Mouse (Mus musculus) adrenal gland, adult (tissue): ENCODE data around the gene Greb1.

Source experiments
- DNase-seq, 2 experiments: peaks; one replicate each; pipeline ENCODE4 v3.0.0; 2022 to 2023; ENCODE audit warnings: low spot score in 1 of 2; ENCODE audit not compliant: inconsistent age in 2 of 2

The Greb1 gene

DNA sequence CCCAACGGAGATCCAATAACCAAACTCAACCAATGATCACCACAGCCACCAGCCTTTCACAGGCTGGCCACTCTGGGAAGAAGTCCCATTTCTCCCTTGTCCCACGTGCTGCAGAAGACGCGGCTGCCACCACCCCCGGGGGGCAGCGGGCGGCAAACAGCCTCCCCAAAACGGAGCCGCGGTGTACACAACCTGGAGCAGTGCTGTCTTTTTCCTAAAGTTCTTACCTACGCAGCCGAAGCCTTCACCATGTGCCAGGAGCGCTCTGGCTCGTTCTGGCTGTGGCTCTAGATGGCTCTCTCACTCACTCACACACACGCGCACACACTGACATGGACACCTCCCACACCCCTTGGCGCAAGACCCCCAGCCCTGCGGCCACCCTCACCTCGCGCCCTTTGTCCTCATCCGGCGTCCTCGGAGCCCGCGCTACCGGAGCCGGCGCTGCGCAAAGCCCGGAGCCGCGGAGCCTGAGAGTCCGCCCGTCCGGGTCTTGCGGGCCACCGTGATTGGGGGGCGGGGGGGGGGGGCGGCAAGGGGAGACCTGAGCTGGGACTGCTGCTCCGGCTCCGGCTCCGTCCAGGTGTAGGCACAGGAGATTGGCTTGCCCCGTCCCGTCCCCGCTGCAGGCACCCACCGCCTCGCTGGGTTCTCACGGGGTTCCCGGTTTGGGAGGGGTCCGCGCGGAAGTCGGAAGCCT is at the start of gene Greb1:
Greb1 (minus strand) TSS at position 628 of the 700 bp plus-strand sequence.
- DNase-seq: peak; percentile 51 to 76

DNA sequence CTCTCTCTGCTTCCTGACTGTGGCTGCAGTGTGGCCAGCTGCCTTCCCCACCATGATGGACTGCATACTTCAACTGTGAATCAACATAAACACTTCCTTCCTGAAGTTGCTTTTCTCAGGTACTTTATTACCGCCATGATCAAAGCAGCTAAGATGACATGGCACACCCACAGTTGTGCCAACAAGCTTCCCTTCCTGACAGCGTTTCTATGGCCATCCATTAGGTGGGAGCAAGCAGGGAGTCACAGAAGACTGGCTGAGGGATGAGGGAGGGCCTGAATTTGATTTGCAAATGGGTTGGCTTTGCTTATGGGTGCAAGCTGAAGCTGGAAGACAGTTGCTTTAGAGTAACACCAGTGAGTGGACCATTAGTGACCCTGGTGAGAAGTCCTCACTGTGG is 49.1 kb upstream of the Greb1 start:
- no peak for DNase-seq

DNA sequence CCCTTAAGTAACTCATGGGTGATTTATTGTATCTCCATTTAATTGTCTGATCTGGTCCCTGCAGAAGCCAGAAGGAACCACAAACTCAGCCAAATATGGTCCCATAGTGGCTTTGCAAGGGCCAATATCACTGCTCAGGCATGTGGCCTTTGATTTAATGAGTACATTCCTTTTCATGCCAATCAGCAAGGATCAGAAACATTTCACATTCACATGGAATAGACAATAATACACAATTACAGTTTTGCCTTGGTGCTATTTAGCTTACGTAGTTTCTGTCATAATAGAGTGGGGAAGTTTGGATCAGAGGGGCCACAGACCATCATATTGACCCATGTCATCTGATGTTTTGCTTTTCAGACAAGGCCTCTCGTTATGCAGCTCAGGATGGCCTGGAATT is 47.8 kb upstream of the Greb1 start:
- no peak for DNase-seq

DNA sequence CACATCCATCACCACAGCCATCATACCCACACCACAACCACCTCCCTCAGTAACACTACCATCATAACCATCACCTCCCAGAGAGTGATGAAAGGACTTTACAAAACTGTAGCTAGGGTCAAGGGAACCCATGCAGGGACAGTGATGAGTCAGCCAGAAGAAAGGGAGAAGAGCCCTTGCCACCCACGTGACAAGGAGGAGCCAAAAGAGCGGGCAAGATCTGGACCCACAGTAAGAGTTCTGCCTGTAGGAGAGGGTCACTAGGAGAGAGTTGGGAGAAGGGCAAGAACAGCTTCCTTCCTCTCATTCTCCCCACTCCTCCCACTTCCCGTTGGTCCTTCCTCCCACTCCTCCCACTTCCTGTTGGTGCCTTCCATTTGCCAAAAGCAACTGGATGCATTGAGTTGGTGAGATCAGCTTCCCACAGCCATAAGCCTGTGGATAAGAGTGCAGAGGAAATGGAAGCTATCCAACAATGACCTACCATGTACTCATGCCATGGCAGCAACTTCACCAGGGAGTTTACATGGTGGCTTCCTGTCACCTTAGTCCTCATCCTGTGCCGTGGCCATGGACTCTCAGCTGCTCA is 46.6 kb upstream of the Greb1 start:
- peak in 1 of 2 experiments; percentile 73 for DNase-seq

DNA sequence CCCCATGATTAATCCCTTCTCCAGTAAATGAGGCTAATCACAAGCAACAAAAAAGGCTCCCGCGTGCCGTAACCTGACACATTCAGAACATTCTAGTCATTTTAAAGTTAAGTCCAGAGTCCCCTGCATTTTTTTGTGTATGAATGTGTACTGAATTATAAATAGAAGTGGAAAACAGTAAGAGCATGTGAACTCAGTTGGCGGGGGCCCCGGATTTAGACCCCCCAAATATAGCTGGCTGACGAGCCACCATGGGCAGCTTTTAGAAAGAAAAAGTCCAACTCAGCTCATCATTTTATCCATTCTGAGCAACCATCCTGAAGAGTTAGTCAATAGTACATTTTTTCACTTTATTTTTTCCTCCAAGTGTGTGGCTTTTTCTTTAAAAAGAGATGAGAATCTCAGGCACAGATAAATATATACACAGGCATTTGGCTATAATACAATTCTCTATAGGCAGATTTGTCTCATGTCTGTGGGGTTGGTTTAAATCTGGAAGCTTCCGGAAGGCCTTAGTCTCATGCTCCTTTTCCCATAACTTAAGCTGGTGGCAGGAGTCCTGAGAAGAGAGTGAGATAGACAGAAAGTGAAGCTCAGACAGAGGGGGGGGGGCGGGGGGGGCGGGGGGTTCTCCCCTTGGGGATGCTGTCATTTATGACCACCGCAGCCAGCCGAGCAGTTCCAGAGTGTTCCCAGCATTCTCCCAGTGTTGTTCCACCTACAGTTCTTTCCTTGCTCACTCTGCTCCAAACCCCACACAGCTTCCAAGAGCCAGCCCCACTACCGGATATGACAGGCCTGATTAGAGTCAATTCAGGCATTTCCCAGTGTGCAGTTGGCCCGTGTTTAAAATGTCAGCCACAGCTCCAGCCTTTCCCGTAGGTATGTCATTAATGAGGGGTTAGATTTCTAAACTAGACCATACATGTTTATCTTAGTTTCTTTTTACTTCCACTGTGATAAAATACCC is 44.2 kb upstream of the Greb1 start:
- DNase-seq: no peak

DNA sequence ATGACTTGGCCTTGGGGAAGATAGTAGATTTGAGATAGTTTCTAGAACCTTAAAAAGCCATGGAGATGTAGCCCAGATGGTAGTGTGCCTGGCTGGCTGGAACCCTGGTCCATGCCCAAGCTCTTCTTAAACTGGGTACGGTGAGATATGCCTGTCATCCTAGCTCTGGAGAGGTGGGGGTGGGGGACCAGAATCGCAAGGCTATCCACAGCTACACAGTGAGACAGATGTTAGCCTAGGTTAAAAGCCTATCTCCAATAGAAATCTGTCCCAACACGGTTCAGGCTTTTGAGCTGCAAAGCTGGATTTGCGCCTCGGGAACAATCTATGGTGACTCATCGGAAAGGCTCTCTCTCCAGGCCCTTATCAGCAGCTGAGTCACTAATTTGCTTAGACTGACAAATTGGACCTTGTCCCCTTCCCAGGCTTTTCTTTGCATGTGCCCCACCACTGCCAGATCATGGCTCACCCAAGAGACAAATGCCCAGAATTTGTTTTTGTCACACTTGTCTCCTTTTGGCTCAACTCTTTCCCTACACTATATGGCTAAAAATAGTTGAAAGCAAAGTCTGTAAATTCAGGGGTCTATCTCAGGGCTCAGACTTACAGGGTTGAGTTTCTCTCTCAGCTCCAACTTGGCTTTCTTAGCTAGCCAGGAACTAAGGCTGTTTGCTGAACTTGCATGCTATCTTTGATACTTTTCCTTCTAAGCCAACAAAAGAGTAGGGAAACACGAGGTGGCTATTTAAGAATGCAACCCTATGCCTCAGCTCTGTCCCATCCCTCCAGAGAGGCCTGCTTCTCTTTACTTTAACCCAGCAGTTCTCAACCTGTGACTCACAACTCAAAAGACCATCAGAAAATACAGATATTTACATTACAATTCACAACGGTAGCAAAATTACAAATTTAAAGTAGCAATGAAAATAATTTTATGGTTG is 40.4 kb upstream of the Greb1 start:
- DNase-seq: peak; percentile 86 to 92

DNA sequence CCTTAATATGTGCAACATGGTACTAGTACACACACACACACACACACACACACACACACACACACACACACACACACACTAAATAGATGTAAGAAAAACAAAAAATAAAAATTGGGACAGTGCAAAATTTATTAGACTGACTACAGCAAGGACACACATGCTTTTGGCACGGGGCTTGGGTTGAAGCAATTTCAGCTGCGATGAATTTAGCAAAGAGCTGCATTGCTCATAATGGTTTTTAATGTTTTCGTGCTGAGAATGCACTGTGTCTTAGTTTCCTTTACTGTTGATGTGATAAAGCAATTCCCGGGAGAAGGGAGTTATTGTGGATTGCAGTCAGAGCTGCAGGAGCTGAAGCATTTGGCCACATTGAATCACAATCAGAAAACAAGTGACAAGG is 37.1 kb upstream of the Greb1 start:
- DNase-seq: peak; percentile 67 to 85

DNA sequence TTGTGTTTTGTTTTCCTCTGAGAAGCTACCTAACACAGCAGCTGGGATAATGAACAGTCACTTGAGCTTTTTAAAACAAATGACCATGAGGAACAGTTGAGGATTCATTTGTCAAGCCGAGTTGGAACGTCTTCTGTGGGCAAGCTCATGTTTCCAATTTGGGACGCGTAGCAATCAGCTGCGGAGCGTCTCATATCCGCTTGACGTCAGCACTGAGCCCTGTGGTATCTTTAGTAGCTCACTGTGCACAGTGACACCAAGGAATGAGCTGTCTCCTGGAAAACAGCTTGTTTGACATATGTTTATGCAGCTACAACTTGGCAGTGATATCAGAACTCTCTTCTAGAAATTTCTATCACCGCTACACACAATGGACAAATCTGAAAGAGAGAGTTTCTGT is 35.5 kb upstream of the Greb1 start:
- peak; percentile 76 to 85 for DNase-seq

DNA sequence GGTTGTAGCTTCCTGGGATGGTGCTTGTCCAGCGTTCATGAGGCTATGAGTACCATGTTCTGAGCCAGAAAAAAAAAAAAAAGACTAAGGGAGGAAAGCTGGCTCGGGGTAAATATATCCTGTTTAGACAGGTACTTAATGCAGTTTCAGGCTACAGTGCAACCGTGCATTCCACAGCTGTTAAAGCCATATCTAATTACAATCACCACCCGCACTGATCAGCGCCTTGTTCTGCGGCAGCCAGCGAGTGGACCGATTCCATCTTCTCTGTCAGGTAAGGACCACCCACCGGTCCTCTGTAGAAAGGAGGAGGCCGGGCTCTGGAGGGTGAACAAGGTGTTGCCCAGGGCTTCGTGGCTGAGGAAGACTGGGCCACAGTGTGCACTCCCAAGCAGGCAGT is 34.0 kb upstream of the Greb1 start:
- DNase-seq: no peak

DNA sequence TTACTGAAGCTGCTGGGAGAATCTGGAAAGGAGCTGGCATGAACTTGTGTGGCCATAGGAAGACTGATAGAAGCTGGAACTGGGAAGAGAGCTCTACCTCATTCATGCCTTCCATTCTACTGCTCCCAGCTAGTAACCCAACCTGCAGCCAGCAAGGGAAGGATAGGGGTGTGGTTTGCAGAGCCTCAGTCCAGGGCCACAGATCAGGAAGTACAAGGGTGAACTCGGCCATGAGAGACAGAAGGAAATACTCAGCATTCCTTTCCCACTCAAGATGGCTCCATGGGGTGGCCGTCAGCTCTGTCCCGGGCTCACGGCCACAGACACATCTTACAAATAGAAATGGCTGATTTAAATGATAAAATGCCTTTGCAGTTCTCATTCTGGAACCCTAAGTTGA is 30.4 kb upstream of the Greb1 start:
- DNase-seq: no peak

DNA sequence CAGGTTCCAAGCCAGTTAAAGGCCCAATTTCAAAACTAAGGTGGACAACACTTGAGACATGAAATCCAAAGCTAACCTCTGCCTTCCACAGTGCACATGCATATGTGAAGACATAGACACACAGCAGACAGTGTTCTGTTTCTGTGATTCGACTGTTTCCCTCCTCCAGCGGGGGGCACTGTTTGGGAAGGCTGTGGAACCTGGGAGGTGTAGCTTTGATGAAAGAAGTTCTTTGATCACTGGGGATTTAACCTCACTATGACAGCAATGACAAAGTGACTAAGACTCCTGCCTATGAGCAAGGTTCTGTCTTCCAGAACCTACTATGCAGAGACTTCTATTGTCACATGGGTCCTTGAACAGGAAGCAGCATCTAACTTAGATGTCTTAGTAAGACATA is 29.1 kb upstream of the Greb1 start:
- peak in 1 of 2 experiments; percentile 75 for DNase-seq

DNA sequence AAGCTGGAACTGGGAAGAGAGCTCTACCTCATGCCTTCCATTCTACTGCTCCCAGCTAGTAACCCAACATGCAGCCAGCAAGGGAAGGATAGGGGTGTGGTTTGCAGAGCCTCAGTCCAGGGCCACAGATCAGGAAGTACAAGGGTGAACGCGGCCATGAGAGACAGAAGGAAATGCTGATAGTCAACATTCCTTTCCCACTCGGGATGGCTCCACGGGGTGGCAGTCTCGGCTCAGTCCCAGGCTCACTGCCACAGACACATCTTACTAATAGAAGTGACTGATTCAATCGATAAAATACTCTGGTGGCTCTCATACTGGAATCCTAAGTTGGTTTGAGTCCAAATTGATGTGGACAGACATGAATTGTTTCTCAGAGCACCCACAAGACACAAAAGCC is 27.8 kb upstream of the Greb1 start:
- peak; percentile 80 to 92 for DNase-seq

DNA sequence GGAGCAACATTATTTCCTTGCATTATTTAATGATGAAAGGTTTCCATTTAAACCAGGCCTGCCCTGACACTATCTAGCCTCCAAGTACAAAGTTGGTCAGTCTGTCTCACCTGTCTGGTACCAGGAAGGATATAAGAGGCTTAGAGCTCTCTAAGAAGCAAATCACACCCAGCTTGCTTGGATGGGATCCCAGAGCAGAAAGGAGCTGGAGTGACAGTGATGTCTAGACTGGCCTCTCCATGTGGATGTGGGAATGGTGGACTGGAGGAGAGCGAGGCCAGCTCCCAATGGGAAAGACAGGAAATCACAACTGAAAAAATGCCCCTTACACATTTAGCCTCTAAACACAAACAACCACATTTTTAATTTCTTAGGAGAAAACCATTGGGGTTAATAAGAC is 23.0 kb upstream of the Greb1 start:
- DNase-seq: no peak

DNA sequence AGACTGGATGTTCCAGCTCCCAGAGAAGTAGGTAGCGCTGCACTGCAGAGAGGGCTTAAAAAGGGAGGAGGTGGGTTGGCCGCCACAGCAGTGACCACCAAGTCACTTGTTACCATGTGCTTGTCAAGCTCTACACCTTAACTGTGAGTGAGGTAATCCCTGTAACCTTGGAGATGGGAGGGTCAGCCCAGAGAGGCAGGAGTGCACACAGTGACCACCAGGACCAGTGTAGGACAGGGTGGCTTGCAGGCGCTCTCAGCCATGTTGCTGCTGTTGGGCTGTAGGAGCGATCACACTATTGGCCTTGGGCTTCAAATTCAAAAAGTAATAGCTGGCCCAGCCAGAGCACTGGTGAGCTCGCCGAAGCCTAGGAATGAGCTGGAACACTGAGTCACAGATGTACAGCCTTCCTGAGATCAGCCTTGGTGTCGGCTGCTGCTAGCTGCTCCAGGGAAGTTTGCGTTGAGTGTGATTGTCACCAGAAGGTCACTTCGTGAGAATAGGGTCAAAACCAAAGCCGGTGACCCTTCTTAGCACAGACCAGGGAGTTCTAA is 21.6 kb upstream of the Greb1 start:
- peak; percentile 72 to 85 for DNase-seq

DNA sequence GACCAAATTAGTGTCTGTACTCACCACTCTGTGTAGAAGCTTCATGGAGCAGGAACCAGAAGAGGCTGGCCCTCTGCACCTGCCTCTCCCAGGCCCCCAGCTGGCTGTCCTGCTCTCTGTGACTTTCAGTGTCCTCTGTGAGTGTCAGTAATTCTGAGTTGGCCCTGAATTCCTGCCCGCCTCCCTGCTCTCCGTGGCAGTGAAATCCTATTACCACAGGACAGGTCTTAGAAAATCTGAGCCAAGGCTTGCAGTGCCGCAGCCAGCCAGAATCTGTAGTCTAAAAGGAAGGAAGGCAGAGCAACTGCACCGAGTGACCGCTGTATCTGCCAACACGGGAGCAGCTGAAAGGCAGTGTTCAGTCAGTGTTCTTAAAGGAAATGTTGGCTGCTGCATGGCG is 20.1 kb upstream of the Greb1 start:
- no peak for DNase-seq

DNA sequence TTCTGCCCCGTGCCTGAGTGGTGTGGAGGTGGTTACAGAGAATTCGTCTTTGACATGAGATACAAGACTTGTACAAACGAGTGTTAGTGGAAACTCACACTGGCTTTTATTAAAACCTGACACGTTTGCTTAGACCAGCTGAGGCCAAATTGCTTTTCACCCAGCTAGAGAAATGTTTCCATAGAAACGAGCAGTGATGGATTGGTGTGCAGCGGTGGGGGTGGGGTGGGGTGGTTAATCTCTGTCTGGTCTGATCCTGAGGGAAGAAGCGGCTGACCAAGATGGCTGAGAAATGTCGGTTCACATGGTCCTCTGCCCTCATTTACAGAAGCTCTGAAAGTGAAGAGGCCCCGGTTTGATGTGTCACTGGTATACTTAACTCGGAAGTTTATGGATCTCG is 17.8 kb upstream of the Greb1 start:
- DNase-seq: no peak

DNA sequence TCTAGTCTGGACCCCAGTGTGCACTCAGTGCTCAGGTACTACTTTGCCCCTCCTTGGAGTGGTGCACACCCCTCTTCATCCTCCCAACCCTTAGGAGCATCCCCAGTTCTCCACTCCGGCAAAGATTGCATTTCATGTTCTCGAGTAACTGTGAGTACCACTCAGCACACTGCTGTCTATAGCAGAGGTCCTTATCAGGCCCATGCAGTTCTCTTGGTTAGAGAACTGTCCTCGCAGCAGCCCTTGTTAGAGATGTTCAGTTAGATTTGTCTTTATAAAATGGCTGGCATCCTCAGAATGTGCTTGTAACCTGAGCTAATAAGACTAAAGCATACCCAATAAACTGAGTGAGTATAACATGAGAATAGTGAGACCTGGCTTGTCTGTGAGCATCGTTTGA is 16.5 kb upstream of the Greb1 start:
- DNase-seq: no peak

DNA sequence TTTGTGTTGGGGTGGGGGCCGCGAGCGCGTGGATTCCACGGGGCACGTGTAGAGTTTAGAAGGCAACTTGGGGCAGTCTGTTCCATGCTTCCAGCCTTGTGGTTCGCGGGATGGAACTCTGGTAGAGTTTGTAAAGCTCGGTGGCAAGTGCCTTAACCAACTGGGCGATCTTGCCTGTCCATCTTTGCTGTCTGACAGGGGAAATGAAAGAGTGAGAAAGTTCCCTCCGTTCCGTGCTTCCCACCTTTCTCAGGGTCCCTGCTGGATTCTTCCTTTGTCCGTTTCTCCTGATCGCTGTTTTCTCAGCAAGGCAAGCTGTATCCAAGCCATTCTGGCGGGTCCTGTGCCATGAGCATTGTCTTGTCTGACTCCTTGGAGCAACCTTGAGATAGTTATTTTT is 10.8 kb upstream of the Greb1 start:
- DNase-seq: no peak

DNA sequence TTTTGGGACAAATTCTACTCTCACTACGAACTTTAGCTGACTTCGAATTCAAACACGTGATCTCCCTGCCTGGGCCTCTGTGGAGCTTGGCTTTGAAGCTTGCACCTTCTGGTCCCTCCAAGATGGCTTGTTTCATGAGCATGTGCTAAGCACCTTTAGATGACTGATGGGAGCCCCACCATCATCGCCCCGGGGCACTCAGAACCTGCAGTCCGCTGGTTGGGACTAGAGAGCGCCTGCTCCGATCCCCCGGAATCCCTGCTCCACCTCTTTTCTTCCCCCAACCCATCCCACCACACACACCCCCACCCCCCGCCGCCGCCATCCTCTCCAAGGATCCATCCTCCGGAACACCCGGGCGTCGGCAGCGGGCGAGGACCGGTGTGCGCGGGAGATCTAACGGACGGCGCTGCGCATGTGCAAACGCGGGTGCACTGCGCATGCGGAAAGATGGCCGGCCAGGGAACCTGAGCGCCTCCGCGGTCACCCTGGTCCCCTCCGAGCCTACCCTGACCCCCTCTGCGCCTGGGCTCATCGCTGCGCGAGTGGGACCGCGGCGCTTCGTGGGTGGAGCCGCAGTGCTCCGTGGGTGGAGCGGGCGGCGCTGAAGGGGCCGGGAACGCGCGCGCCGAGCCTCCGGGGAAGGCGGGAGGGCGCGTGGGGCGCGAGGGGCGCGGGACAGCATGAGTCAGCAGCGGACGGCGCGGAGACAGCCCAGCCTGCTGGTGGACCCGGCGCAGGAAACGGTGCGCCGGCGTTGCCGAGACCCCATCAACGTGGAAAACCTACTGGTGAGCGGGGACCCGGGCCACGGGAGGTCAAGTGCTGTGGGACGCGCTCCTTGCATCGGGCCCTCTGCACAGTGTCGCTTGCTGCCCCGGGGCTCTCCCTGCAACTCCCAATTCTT is 10.1 kb upstream of the Greb1 start, which contains the start of gene E2f6:
E2f6 (plus strand) TSS at position 439 of the 907 bp plus-strand sequence.
- peak; percentile 87 to 96 for DNase-seq
